Mouse (Mus musculus): Measurements from ENCODE around the gene Myh14.

GRCm38 (mm10) chr7:44604139-44604606 lies 66.5 kb downstream of the Myh14 start:
- TF ChIP-seq CTCF (IDR thresholded peaks at IDR 0.05; ENCODE audit: control insufficient read depth, insufficient read depth, insufficient read length) = no peak
- no peak for TF ChIP-seq FOSL1 (IDR thresholded peaks at IDR 0.05; ENCODE audit: insufficient read depth, low read length, poor library complexity, severe bottlenecking)
- no peak for TF ChIP-seq USF1 (IDR thresholded peaks at IDR 0.05; ENCODE audit: low read depth)
- no peak for TF ChIP-seq MYOG (IDR thresholded peaks at IDR 0.05; ENCODE audit: control insufficient read depth, extremely low read depth, insufficient read length)

Data from C2C12 (cell line).